Mouse (Mus musculus): ENCODE measurements at regions not wholly inside any gene's neighbourhood (a gene's known extent, or its start where the extent isn't known, plus 50 kb on each side); places are given as distances from the start of the nearest gene placed in this dataset.
"Not testable (repeated sequence)": the region's sequence is repeated elsewhere in the genome, so short reads cannot be mapped to it uniquely, and the experiment has no call there.

DNA sequence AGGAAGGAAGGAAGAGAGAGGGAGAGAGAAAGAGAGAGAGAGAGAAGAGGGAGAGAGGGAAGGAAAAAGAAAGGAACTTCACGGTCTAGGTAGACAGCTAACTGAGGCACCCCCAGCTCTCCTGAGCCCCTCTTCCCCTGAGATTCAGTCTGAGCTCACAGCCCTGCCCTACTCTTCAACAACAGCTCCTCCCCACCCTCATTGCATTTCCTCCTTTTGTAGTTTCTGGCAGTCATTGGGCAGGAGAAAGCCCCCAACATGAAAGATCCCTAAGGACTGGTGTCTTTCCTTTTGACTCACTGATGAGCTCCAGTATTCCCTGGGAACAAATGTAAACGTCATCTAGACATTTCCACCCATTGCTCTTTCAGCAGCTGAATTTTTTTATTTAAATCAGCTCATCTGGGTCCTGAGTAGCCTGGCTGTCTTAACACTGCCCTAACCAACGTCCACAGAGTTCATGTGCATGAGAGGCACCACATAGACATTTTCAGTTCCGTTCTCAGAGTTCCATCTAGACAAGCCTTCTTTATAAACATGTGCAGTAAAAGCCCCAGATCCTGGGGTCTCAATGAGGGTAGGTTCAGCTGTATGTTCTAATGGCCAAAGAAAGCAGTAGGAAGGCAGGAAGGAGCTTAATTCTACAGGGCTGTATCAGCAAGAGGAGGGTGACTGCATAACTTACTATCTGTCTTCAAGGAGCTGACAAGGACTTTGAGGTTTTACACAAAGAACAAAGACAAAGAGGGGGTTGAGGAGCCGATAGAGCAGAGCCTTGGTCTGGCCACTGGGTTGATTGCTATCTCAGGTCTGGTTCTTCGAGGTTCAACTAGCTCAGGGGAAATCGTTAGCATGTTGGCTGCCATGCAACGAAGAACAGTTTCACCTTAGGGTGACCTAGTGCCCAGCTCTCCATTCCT, 87.6 kb upstream of the Ifngr1 start:
- Histone ChIP-seq H3K4me1 (ENCODE audit: control insufficient read depth, insufficient read depth, low read length) (no peaks in the 10 kb centered on the region), H3K9me3 (ENCODE audit: control insufficient read depth, low read depth, low read length) (no peaks in the 10 kb centered on the region), H3K36me3 (ENCODE audit: control insufficient read depth, insufficient read depth, low read length) (no peaks in the 10 kb centered on the region), H3K9ac (replicated peaks; ENCODE audit: low read depth, low read length) (no peak overlapping the region), H3K27me3 (ENCODE audit: control insufficient read depth, insufficient read depth, low read length) (no peaks in the 10 kb centered on the region), H3K4me2 (replicated peaks; ENCODE audit: low read depth, low read length) (no peak overlapping the region), H3K27ac (ENCODE audit: low read length) (no peak overlapping the region), H3K4me3 (ENCODE audit: low read depth, low read length) (no peak overlapping the region)
- ATAC-seq (ENCODE audit: insufficient number of reproducible peaks, insufficient read depth, low FRiP score, low read depth), result no peak
- WGBS, result 54% methylated on average over 8 of the region's 8 CpGs

DNA sequence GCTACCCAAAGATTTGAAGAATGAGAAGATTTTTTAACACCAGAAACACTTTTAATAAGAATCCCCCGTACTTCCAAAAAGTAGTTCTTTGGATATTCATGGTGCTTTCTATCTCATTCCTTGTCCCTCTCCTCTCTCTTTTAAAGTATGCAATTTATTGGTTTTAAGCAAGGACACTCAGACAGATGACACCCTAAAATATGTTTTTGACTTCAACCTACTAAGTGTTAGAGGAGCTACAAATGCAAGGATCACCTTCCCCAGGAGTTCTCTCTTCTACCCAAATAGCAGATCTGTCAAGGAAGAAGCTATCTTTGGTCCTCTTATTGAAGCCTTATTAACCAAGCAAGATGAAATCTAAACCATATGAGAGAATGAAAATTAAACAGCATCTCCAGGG, 86.6 kb upstream of the Ifngr1 start:
- Histone ChIP-seq H3K27me3 (ENCODE audit: control insufficient read depth, insufficient read depth, low read length) (no peaks in the 10 kb centered on the region), H3K4me3 (ENCODE audit: low read depth, low read length) (no peak overlapping the region), H3K9me3 (ENCODE audit: control insufficient read depth, low read depth, low read length) (no peaks in the 10 kb centered on the region), H3K36me3 (ENCODE audit: control insufficient read depth, insufficient read depth, low read length) (no peaks in the 10 kb centered on the region), H3K4me2 (replicated peaks; ENCODE audit: low read depth, low read length) (no peak overlapping the region), H3K9ac (replicated peaks; ENCODE audit: low read depth, low read length) (no peak overlapping the region), H3K4me1 (ENCODE audit: control insufficient read depth, insufficient read depth, low read length) (no peaks in the 10 kb centered on the region), H3K27ac (ENCODE audit: low read length) (no peak overlapping the region)
- ATAC-seq (ENCODE audit: insufficient number of reproducible peaks, insufficient read depth, low FRiP score, low read depth), result no peak
- 100% methylated on average over 1 of the region's 1 CpGs for WGBS

DNA sequence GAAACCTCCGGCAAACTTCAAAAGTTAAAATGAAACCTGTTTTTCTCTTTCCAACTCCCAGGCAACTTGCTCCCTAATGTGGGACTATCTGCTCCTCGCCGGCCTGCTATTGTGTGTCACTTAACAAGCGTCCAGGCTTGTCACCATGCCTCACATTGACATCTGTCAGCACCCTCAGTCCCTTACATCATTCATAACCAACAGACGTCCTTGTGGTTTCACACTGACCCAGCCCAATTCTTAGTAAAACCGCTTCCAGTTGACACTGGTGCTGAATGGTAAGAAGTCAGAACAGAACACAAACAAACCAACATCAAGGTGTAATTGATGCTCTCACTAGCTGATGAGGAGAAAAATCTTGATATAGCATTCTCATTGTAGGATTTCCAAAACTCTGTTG, 85.8 kb upstream of the Ifngr1 start:
- Histone ChIP-seq H3K4me3 (ENCODE audit: low read depth, low read length) (no peak overlapping the region), H3K9ac (replicated peaks; ENCODE audit: low read depth, low read length) (no peak overlapping the region), H3K4me1 (ENCODE audit: control insufficient read depth, insufficient read depth, low read length) (no peaks in the 10 kb centered on the region), H3K27me3 (ENCODE audit: control insufficient read depth, insufficient read depth, low read length) (no peaks in the 10 kb centered on the region), H3K9me3 (ENCODE audit: control insufficient read depth, low read depth, low read length) (no peaks in the 10 kb centered on the region), H3K36me3 (ENCODE audit: control insufficient read depth, insufficient read depth, low read length) (no peaks in the 10 kb centered on the region), H3K27ac (ENCODE audit: low read length) (no peak overlapping the region), H3K4me2 (replicated peaks; ENCODE audit: low read depth, low read length) (no peak overlapping the region)
- WGBS, result 86% methylated on average over 6 of the region's 6 CpGs
- ATAC-seq (ENCODE audit: insufficient number of reproducible peaks, insufficient read depth, low FRiP score, low read depth), result no peak

DNA sequence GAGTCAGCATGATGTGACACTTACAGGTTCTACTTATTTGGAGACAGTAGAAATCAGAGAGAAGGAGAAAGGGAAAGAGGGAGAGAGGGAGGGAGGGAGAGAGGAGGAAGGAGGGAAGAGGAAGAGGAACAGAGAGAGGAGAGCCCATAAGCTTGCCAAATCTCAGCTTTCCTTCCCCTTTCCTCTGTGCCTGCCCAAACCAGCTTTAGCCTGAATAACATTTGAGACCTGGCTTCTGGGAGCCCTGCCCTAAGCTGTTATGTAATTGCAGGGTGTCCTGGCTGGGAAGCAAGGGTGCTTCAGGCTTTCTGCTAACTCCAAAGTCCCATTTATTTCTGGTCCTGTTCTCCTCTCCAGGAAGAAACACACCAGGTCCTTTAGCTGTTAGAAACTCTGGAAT, 85.3 kb upstream of the Ifngr1 start:
- Histone ChIP-seq H3K36me3 (ENCODE audit: control insufficient read depth, insufficient read depth, low read length) (no peaks in the 10 kb centered on the region), H3K27ac (ENCODE audit: low read length) (no peak overlapping the region), H3K27me3 (ENCODE audit: control insufficient read depth, insufficient read depth, low read length) (no peaks in the 10 kb centered on the region), H3K4me3 (ENCODE audit: low read depth, low read length) (no peak overlapping the region), H3K4me2 (replicated peaks; ENCODE audit: low read depth, low read length) (no peak overlapping the region), H3K4me1 (ENCODE audit: control insufficient read depth, insufficient read depth, low read length) (no peaks in the 10 kb centered on the region), H3K9ac (replicated peaks; ENCODE audit: low read depth, low read length) (no peak overlapping the region), H3K9me3 (ENCODE audit: control insufficient read depth, low read depth, low read length) (no peaks in the 10 kb centered on the region)
- no peak for ATAC-seq (ENCODE audit: insufficient number of reproducible peaks, insufficient read depth, low FRiP score, low read depth)

DNA sequence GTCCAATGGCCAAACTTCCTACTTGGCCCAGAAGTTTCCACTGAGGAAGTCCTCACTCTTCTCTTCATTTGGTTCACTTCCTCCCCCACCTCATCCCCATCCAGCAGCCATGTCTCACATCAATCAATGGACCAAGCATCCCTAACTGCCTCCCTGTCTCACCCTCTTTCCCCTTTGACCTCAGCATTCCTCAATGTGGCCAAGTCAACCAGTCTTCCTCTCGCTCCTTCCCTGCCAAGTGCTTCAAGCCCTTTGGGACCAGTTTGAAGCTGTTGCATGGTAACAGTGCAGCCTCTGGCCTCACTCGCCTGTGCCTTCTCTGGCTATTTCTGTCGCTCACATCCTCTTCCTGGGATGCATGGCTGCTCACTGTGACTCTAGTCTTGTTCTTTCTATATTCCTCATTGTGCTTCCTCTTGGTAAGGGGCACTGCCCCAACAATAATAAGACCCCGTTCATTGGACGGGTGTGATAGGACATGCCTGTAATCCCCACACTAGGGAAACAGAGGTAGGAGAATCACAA, 83.5 kb upstream of the Ifngr1 start:
- 77% methylated on average over 5 of the region's 5 CpGs for WGBS

DNA sequence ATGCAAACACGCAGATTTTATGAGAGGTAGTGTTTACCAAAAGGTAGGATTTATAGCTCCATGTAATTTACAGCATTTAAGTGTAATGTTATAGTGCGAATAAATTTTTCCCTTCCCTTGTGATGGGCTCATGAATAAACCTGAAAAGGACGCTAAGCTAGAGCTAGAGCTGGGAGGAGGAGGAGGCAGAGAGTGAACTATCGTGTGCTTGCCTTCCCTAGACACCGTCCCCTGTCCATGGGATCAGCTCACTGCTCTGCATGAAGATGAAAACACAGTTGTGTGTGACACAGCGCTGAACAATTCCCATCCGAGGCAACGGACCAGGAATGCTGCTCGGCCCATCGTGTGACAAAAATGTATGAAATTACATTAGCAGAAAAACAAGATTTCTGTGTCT, 81.7 kb upstream of the Ifngr1 start:
- Histone ChIP-seq H3K36me3 (ENCODE audit: control insufficient read depth, insufficient read depth, low read length) (no peaks in the 10 kb centered on the region), H3K4me1 (ENCODE audit: control insufficient read depth, insufficient read depth, low read length) (no peaks in the 10 kb centered on the region), H3K9me3 (ENCODE audit: control insufficient read depth, low read depth, low read length) (no peaks in the 10 kb centered on the region), H3K27ac (ENCODE audit: low read length) (no peak overlapping the region), H3K9ac (replicated peaks; ENCODE audit: low read depth, low read length) (no peak overlapping the region), H3K27me3 (ENCODE audit: control insufficient read depth, insufficient read depth, low read length) (no peaks in the 10 kb centered on the region), H3K4me3 (ENCODE audit: low read depth, low read length) (no peak overlapping the region), H3K4me2 (replicated peaks; ENCODE audit: low read depth, low read length) (no peak overlapping the region)
- ATAC-seq (ENCODE audit: insufficient number of reproducible peaks, insufficient read depth, low FRiP score, low read depth), result no peak
- WGBS, result 72% methylated on average over 10 of the region's 10 CpGs

More for the DNA sequence above, 83.5 kb upstream of the Ifngr1 start:
- H3K27ac ChIP-seq (ENCODE audit: low read length), result no peak overlapping the region
- no peaks in the 10 kb centered on the region for H3K27me3 ChIP-seq (ENCODE audit: control insufficient read depth, insufficient read depth, low read length)
- no peaks in the 10 kb centered on the region for H3K4me1 ChIP-seq (ENCODE audit: control insufficient read depth, insufficient read depth, low read length)
- H3K9ac ChIP-seq (replicated peaks; ENCODE audit: low read depth, low read length), result no peak overlapping the region
- no peak for ATAC-seq (ENCODE audit: insufficient number of reproducible peaks, insufficient read depth, low FRiP score, low read depth)
- no peaks in the 10 kb centered on the region for H3K9me3 ChIP-seq (ENCODE audit: control insufficient read depth, low read depth, low read length)
- no peak overlapping the region for H3K4me2 ChIP-seq (replicated peaks; ENCODE audit: low read depth, low read length)
- no peaks in the 10 kb centered on the region for H3K36me3 ChIP-seq (ENCODE audit: control insufficient read depth, insufficient read depth, low read length)
- no peak overlapping the region for H3K4me3 ChIP-seq (ENCODE audit: low read depth, low read length)

DNA sequence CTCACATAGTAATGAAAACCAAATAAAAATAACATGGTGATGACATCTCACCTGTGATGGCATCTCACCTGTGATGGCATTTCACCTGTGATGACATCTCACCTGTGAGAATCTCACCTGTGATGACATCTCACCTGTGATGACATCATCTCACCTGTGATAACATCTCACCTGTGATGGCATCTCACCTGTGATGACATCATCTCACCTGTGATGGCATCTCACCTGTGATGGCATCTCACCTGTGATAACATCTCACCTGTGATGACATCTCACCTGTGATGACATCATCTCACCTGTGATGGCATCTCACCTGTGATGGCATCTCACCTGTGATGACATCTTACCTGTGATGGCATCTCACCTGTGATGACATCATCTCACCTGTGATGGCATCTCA, 77.4 kb upstream of the Ifngr1 start:
- not testable (repeated sequence) for H3K4me3 ChIP-seq (ENCODE audit: low read depth, low read length); H3K4me1 ChIP-seq (ENCODE audit: control insufficient read depth, insufficient read depth, low read length); H3K27me3 ChIP-seq (ENCODE audit: control insufficient read depth, insufficient read depth, low read length); H3K36me3 ChIP-seq (ENCODE audit: control insufficient read depth, insufficient read depth, low read length); H3K4me2 ChIP-seq (replicated peaks; ENCODE audit: low read depth, low read length); H3K27ac ChIP-seq (ENCODE audit: low read length); ATAC-seq (ENCODE audit: insufficient number of reproducible peaks, insufficient read depth, low FRiP score, low read depth); H3K9me3 ChIP-seq (ENCODE audit: control insufficient read depth, low read depth, low read length); H3K9ac ChIP-seq (replicated peaks; ENCODE audit: low read depth, low read length)

DNA sequence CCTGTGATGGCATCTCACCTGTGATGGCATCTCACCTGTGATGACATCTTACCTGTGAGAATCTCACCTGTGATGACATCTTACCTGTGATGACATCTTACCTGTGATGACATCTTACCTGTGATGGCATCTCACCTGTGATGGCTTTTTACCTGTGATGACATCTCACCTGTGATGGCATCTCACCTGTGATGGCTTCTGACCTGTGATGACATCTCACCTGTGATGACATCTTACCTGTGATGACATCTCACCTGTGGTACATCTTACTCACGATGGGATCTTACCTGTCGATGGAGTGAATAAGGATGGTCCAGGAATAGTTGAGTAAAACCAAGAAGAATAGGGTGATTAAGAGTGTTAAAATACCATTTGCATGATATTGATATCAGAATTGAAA, 76.9 kb upstream of the Ifngr1 start:
- WGBS, result 94% methylated on average over 2 of the region's 2 CpGs

DNA sequence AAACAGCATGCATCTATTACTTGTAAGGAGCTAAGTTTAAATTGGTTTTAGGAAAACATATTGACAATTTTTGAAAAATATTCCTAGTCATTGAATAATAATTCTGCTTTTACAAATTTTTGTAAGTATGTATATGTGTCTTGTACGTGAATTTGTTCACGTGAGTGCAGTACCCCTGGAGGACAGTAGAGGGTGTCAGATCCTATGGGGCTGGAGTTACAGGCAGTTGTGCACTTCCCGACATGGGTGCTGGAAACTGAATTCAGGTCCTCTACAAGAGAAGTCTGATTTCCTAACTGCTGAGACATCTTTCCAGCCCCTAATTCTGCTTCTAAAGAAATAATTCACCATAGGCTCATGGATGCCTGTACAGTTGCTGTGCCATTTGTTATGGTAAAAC, 75.7 kb upstream of the Ifngr1 start:
- no peaks in the 10 kb centered on the region for H3K36me3 ChIP-seq (ENCODE audit: control insufficient read depth, insufficient read depth, low read length)
- H3K27ac ChIP-seq (ENCODE audit: low read length), result no peak overlapping the region
- ATAC-seq (ENCODE audit: insufficient number of reproducible peaks, insufficient read depth, low FRiP score, low read depth), result no peak
- H3K9ac ChIP-seq (replicated peaks; ENCODE audit: low read depth, low read length), result no peak overlapping the region
- 93% methylated on average over 3 of the region's 3 CpGs for WGBS
- no peaks in the 10 kb centered on the region for H3K4me1 ChIP-seq (ENCODE audit: control insufficient read depth, insufficient read depth, low read length)
- H3K27me3 ChIP-seq (ENCODE audit: control insufficient read depth, insufficient read depth, low read length), result no peaks in the 10 kb centered on the region
- H3K4me2 ChIP-seq (replicated peaks; ENCODE audit: low read depth, low read length), result no peak overlapping the region
- no peaks in the 10 kb centered on the region for H3K9me3 ChIP-seq (ENCODE audit: control insufficient read depth, low read depth, low read length)
- no peak overlapping the region for H3K4me3 ChIP-seq (ENCODE audit: low read depth, low read length)

More for the DNA sequence above, 76.9 kb upstream of the Ifngr1 start:
- Histone ChIP-seq H3K4me3 (ENCODE audit: low read depth, low read length) (no peak overlapping the region), H3K4me1 (ENCODE audit: control insufficient read depth, insufficient read depth, low read length) (no peaks in the 10 kb centered on the region), H3K27me3 (ENCODE audit: control insufficient read depth, insufficient read depth, low read length) (no peaks in the 10 kb centered on the region), H3K27ac (ENCODE audit: low read length) (no peak overlapping the region), H3K36me3 (ENCODE audit: control insufficient read depth, insufficient read depth, low read length) (no peaks in the 10 kb centered on the region), H3K9ac (replicated peaks; ENCODE audit: low read depth, low read length) (no peak overlapping the region), H3K9me3 (ENCODE audit: control insufficient read depth, low read depth, low read length) (no peaks in the 10 kb centered on the region), H3K4me2 (replicated peaks; ENCODE audit: low read depth, low read length) (no peak overlapping the region)
- no peak for ATAC-seq (ENCODE audit: insufficient number of reproducible peaks, insufficient read depth, low FRiP score, low read depth)
